Mouse (Mus musculus) limb, embryonic 15.5 days (tissue): ENCODE data around the gene Tm9sf2. TPM values are rescaled to one million over a fixed set of nuclear protein-coding genes. Genes with fewer than 3 reads are reported as not detected.
"Not testable (repeated sequence)": the region's sequence is repeated elsewhere in the genome, so short reads cannot be mapped to it uniquely, and the experiment has no call there.

ENCODE experiments used
- ATAC-seq: fragments of 200-750 bp; cut with Nextera tagmentation; 2 replicates; pipeline ENCODE4 v1.8.0; 2017; ENCODE audit warnings: low read depth, moderate TSS enrichment; ENCODE audit not compliant: insufficient number of reproducible peaks, low FRiP score, low TSS enrichment
- H3K27ac ChIP-seq: fragments of 300-500 bp; sonication (generic); 2 replicates; pipeline ENCODE4 v1.5.1; 2015; ENCODE audit warnings: moderate library complexity, mild to moderate bottlenecking, inconsistent platforms
- H3K27me3 ChIP-seq: fragments of 300-500 bp; sonication (generic); 2 replicates; pipeline ENCODE4 v1.6.1; 2015; ENCODE audit warnings: inconsistent platforms
- H3K36me3 ChIP-seq: fragments of 300-500 bp; sonication (generic); 2 replicates; pipeline ENCODE4 v1.6.1; 2015; ENCODE audit warnings: inconsistent platforms
- H3K4me1 ChIP-seq: fragments of 300-500 bp; sonication (generic); 2 replicates; pipeline ENCODE4 v1.6.1; 2015; ENCODE audit warnings: inconsistent platforms
- H3K4me2 ChIP-seq: fragments of 300-500 bp; sonication (generic); 2 replicates; pipeline ENCODE4 v1.6.1; 2015; ENCODE audit warnings: mild to moderate bottlenecking, inconsistent platforms
- H3K4me3 ChIP-seq: fragments of 300-500 bp; sonication (generic); 2 replicates; pipeline ENCODE4 v1.5.1; 2015; ENCODE audit warnings: mild to moderate bottlenecking, inconsistent platforms
- H3K9ac ChIP-seq: fragments of 300-500 bp; sonication (generic); 2 replicates; pipeline ENCODE4 v1.6.1; 2015; ENCODE audit warnings: inconsistent platforms
- H3K9me3 ChIP-seq: fragments of 300-500 bp; sonication (generic); 2 replicates; pipeline ENCODE4 v1.6.1; 2016; ENCODE audit warnings: inconsistent platforms
- WGBS: fragments of 180-500 bp; shearing (Covaris S2); methylation state at CpG from one replicate; pipeline ENCODE4 v1.1.7; 2015; 5-methylcytosine and 5-hydroxymethylcytosine counted together
- polyA plus RNA-seq: library from polyadenylated mRNA; unstranded; fragments of >200 nt; fragmentation: Nextera tagmentation; extraction: Ambion mirVana; gene quantifications from 2 replicates; pipeline ENCODE4 v1.2.1, GENCODE M21; 2015

The Tm9sf2 gene
- polyA plus RNA-seq, 1 experiment from 2014 or later: 169 TPM

DNA sequence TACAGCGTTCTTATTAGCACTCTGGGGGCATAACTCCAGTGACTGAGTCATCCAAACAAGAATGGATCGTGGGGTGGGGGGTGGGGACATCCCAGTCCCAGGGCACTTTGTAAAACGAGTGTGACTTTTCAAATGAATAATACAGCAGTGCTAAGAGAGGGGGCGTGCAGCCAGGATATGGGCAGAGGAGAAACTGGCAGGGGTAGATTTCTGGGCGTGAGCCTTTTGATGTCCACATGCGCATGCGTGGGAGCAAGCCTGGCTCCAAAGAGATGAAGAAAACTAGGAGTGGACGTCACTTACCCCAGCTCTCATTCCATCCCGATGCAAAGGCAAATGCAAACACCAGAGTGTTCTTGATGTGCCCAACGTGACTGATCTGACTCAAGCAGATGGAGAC is 32.5 kb upstream of the Tm9sf2 start:
- Histone ChIP-seq H3K4me3 (no peak overlapping the region), H3K4me2 (no peak overlapping the region), H3K27me3 (no peaks in the 10 kb centered on the region), H3K9me3 (no peaks in the 10 kb centered on the region), H3K36me3 (no peaks in the 10 kb centered on the region), H3K27ac (no peak overlapping the region), H3K9ac (no peak overlapping the region), H3K4me1 (no peaks in the 10 kb centered on the region)
- 75% methylated on average over 10 of the region's 10 CpGs for WGBS
- no peak for ATAC-seq

DNA sequence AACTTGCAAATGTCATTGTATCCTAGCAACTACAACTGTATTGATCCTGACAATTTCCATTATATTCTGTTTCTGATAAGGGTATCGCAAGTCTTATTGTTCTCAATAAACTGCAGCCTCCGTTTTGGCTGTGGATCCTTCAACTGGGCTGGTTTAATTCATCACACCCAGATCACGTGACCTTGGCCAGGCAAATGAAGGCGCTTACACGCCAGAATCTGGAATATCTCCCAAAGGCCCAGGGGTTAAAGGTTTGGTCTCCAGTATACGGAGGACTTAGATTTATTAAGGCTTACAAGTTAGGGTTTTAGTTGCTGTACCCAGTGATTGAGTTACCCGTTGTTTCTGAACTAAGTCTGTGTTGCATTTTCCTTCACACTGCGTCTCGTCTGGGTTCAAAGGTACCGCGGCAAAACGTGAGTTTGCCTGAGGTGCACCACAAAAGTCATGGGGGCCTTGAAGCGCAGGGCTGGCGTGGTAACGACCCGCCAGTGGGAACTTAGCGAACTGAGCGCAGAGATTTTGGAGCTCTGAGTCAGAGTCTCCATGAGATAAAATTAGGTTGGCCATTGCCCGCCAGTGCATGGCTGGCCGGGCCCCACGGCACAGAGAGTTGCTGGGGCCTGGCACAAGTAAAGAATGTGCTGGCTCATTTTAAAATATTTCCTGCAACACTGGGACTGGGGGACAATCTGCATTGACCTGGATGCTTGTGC is 31.2 kb upstream of the Tm9sf2 start:
- no peaks in the 10 kb centered on the region for H3K27me3 ChIP-seq
- H3K36me3 ChIP-seq: no peaks in the 10 kb centered on the region
- 80% methylated on average over 21 of the region's 21 CpGs for WGBS
- no peaks in the 10 kb centered on the region for H3K9me3 ChIP-seq
- no peaks in the 10 kb centered on the region for H3K4me1 ChIP-seq
- no peak for ATAC-seq
- H3K27ac ChIP-seq: no peak overlapping the region
- H3K9ac ChIP-seq: no peak overlapping the region
- no peak overlapping the region for H3K4me2 ChIP-seq
- H3K4me3 ChIP-seq: no peak overlapping the region

DNA sequence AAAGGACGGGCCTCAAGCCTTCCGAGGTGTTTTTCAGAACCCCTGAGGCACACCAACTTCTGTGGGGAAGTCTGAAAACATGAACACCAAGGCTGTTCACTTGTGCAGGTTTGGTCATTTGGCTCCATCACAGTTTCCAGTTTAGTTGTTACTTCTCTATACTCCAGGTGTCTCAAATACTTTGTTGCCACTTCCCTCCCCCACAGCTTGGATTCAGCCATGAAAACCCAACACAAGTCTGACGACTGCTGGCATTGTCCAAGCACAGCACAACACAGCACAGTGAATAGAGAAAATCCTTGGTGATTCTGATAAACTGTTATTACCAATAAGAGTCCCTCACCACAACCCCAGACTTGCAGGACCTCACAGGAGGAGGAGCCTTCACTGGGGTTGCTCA is 29.8 kb upstream of the Tm9sf2 start:
- Histone ChIP-seq H3K4me1 (no peaks in the 10 kb centered on the region), H3K4me3 (no peak overlapping the region), H3K4me2 (no peak overlapping the region), H3K27me3 (no peaks in the 10 kb centered on the region), H3K36me3 (no peaks in the 10 kb centered on the region), H3K9me3 (no peaks in the 10 kb centered on the region), H3K27ac (no peak overlapping the region), H3K9ac (no peak overlapping the region)
- WGBS: 71% methylated on average over 3 of the region's 3 CpGs
- ATAC-seq: no peak

DNA sequence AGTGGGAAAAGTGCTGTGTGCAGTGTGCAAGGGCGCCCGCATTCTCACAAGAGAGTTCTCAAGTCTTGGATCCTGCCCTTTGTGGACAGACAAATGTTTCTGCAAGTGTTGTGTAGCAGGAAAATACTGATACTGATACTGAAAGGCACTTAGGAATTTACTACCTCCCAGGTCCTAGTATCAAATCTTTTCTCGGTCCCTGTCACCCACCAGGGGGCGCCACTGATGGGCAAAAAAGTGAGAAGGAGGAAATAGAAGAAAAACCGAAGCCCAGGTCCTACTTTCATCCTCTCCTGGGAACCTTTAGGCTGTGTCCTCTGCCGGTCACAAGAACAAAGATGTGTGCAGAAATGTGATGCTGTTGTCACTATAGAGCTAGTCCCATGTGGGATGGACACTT is 27.4 kb upstream of the Tm9sf2 start:
- no peak for ATAC-seq
- no peaks in the 10 kb centered on the region for H3K36me3 ChIP-seq
- H3K9ac ChIP-seq: no peak overlapping the region
- WGBS: 48% methylated on average over 6 of the region's 6 CpGs
- no peak overlapping the region for H3K4me2 ChIP-seq
- H3K27ac ChIP-seq: no peak overlapping the region
- H3K4me1 ChIP-seq: no peaks in the 10 kb centered on the region
- no peak overlapping the region for H3K4me3 ChIP-seq
- no peaks in the 10 kb centered on the region for H3K27me3 ChIP-seq
- no peaks in the 10 kb centered on the region for H3K9me3 ChIP-seq

DNA sequence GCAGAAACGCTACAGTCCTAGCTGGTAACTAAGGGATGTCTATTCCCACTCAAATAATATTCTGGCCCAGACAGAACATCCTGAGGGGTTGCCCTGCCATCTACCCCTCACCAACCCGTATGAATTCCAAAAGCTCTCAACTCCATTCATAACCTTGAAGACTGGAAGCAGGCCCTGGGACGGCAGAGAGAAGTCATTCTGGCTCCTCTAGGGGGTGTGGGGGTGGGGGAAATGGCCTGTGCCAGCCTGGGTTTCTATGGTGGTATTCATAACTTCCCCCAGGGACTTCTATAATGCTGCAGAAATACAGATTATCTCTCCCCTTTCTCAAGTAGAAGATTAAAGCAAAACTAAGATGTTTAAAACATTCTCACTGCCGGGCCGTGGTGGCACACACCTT is 26.9 kb upstream of the Tm9sf2 start:
- Histone ChIP-seq H3K4me3 (no peak overlapping the region), H3K36me3 (no peaks in the 10 kb centered on the region), H3K27me3 (no peaks in the 10 kb centered on the region), H3K4me1 (no peaks in the 10 kb centered on the region), H3K9me3 (no peaks in the 10 kb centered on the region), H3K27ac (no peak overlapping the region), H3K9ac (no peak overlapping the region), H3K4me2 (no peak overlapping the region)
- ATAC-seq: no peak
- 77% methylated on average over 5 of the region's 5 CpGs for WGBS

DNA sequence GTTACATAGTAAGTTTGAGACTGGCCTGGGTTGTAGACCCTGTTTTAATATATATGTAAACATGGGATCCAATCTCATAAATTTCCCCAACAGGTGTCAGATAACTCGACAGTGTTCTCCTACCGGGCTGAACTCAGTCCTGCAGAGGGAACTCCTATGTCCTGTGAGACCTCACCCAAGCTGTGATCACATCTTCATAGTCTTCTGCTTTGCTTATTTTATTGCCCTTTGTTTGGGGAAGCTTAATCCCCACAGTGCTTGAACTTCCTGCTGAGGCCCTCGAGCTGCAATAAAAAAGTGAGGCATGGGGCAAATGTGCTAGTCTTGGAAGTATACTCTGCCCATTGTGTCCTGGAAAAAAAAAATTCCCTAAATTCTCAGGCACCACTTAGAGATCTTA is 25.5 kb upstream of the Tm9sf2 start:
- 18% methylated on average over 3 of the region's 3 CpGs for WGBS
- Histone ChIP-seq H3K4me3 (no peak overlapping the region), H3K9ac (no peak overlapping the region), H3K4me2 (no peak overlapping the region), H3K27ac (no peak overlapping the region), H3K36me3 (no peaks in the 10 kb centered on the region), H3K4me1 (no peaks in the 10 kb centered on the region), H3K27me3 (no peaks in the 10 kb centered on the region), H3K9me3 (no peaks in the 10 kb centered on the region)
- no peak for ATAC-seq

DNA sequence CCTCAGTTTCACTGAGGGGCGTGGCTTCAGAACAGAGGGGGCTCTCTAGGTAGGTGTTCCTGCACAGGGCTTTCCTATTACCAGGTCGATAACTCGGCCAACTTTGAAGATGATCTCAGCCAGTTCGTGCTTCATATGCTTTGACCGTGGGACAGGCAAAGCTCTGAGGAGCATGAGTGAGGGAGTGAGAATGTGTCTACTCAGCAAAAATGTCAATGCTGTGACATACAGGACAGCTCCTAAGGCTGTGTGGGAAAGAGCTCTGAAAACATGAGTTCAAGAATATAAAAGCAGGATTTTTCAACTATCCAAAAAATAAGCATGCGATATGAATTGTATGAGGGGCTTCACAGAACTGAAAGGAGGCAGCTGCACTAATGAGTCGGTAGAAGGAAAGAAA is 23.3 kb upstream of the Tm9sf2 start:
- no peak overlapping the region for H3K4me3 ChIP-seq
- no peak overlapping the region for H3K4me2 ChIP-seq
- H3K27ac ChIP-seq: no peak overlapping the region
- H3K36me3 ChIP-seq: no peaks in the 10 kb centered on the region
- H3K27me3 ChIP-seq: no peaks in the 10 kb centered on the region
- no peak for ATAC-seq
- no peaks in the 10 kb centered on the region for H3K9me3 ChIP-seq
- no peaks in the 10 kb centered on the region for H3K4me1 ChIP-seq
- 83% methylated on average over 7 of the region's 7 CpGs for WGBS
- no peak overlapping the region for H3K9ac ChIP-seq

DNA sequence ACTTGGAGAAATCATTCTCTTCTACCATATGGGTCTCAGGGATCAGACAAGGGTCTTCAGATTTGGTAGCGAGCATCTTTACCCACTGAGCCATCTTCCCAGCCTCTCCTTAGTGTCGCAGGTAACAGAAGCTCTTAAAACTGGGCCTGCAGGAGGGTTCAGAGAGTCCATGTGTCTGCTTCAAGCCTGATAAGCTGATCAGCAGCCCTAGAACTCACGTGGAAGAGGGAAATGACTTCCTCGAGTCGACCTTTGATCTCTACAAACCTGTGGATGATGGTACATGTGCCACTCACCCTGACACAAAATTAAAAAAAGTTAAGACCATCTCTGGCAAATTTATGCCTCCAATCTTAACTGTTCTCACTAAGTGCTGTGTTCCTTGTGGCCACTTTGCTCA is 18.9 kb upstream of the Tm9sf2 start:
- Histone ChIP-seq H3K4me3 (no peak overlapping the region), H3K4me2 (no peak overlapping the region), H3K9me3 (no peaks in the 10 kb centered on the region), H3K9ac (no peak overlapping the region), H3K36me3 (no peaks in the 10 kb centered on the region), H3K4me1 (no peaks in the 10 kb centered on the region), H3K27me3 (no peaks in the 10 kb centered on the region), H3K27ac (no peak overlapping the region)
- 75% methylated on average over 5 of the region's 5 CpGs for WGBS
- no peak for ATAC-seq

DNA sequence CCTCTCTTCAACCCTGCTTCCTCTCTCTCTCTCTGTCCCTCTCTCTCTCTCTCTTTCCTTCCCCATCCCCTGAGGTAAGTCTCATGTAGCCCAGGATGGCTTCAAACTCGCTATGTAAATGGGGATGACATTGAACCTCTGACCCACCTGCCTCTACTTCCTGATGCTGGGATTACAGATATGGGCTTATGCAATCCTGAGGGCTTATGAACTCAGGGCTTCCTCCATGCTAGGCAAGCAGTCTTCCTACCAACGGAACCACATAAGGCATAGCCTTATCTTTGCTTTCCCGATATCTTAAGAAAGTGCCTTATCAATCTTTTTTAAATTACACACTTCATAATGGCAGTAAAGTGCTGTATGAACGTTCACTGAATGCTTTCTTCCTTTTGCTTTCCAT is 14.5 kb upstream of the Tm9sf2 start:
- WGBS: 76% methylated on average over 4 of the region's 4 CpGs
- ATAC-seq: no peak

DNA sequence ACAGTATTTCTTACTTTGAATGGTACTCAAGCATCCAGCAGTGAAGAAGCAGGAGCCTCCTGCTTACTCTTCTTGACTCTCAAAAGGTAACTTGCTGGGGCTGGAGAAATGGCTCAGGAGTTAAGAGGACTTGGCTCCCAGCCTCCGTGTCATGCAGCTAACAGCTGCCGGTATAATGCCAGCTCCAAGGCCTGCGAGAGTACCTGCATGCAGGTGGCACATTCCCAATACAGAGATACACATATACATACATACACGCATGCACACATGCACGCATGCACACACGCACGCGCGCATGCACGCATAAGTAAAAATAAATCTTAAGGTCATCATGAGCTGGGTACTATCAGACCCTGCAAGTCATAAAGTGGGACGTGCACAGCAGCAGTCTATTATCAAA is 10.5 kb upstream of the Tm9sf2 start:
- H3K4me3 ChIP-seq: no peak overlapping the region
- H3K4me2 ChIP-seq: no peak overlapping the region
- H3K27ac ChIP-seq: no peak overlapping the region
- no peaks in the 10 kb centered on the region for H3K36me3 ChIP-seq
- no peaks in the 10 kb centered on the region for H3K9me3 ChIP-seq
- no peak for ATAC-seq
- H3K9ac ChIP-seq: no peak overlapping the region
- no peaks in the 10 kb centered on the region for H3K4me1 ChIP-seq
- WGBS: 95% methylated on average over 11 of the region's 11 CpGs
- H3K27me3 ChIP-seq: no peaks in the 10 kb centered on the region

More for the DNA sequence above, 14.5 kb upstream of the Tm9sf2 start:
- Histone ChIP-seq H3K9me3 (no peaks in the 10 kb centered on the region), H3K4me3 (no peak overlapping the region), H3K27me3 (no peaks in the 10 kb centered on the region), H3K27ac (no peak overlapping the region), H3K36me3 (no peaks in the 10 kb centered on the region), H3K4me2 (no peak overlapping the region), H3K9ac (no peak overlapping the region), H3K4me1 (no peaks in the 10 kb centered on the region)

DNA sequence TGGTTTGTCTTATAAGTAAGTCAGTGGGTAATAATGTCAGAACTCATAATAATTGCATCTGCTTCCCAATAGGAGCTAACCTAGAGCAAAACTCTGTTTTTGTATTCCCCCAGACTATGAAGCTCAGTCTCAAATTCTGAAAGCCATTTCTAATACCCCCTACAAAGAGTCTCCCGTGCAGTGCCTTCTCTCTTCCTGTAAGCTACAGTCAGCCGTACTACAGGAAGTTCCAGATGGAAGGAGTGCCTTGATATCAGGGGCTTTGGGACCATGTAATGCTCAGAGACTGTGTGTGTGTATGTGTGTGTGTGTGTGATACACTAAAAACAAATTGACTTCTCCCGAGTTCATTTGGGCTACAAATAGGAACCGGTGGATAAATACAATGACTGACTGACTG is 7.3 kb upstream of the Tm9sf2 start:
- Histone ChIP-seq H3K27ac (no peak overlapping the region), H3K4me2 (no peak overlapping the region), H3K4me3 (no peak overlapping the region), H3K9ac (no peak overlapping the region), H3K36me3 (no peaks in the 10 kb centered on the region), H3K4me1 (no peaks in the 10 kb centered on the region), H3K27me3 (no peaks in the 10 kb centered on the region), H3K9me3 (no peaks in the 10 kb centered on the region)
- 74% methylated on average over 4 of the region's 4 CpGs for WGBS
- ATAC-seq: no peak

DNA sequence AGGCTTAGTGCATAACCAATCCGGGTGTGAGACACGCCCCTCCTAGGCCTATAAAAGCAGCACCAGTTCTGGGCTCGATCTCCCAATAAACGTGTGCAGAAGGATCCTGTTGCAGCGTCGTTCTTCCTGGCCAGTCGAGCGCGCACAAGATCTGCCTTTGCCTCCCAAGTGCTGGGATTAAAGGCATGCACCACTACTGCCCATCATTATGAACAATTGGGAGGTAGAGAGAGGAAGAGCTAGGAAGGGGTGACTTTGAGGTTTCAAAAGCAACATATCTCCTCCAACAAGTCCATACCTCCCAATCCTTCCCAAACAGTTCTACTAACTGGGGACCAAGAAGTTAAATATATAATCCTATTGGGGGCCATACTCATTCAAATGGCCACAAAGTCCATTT is 4.9 kb upstream of the Tm9sf2 start:
- not testable (repeated sequence) for ATAC-seq, H3K9ac ChIP-seq, H3K36me3 ChIP-seq, H3K9me3 ChIP-seq, H3K4me2 ChIP-seq, H3K27me3 ChIP-seq, H3K27ac ChIP-seq, H3K4me3 ChIP-seq
- peaks cover 14% of the 10 kb centered on the region for H3K4me1 ChIP-seq
- WGBS: 84% methylated on average over 9 of the region's 9 CpGs

DNA sequence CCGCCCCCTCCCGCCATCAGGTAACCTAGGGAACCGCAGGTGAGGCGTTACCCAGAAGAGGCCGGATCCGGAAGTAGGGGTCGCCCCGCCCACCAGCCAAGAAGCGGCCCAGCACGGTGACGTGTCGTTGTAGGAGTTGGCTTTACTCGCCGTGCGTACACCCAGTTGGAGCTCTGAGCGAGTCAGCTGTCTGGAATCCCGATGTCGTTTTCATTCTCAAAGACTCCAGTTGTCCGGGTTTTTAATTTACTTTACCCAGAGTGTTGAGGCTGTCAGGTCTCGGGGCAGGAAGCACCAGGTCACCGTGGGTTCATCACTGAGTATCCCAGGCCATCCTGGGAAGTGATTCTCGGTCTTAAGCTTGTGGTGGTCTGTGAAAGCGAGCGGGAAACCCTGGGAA is 2.0 kb upstream of the Tm9sf2 start:
- 1% methylated on average over 24 of the region's 24 CpGs for WGBS
- ATAC-seq: peak; percentile 93
- H3K4me2 ChIP-seq: peak overlapping the region; percentile 62
- no peaks in the 10 kb centered on the region for H3K27me3 ChIP-seq
- no peaks in the 10 kb centered on the region for H3K9me3 ChIP-seq
- H3K4me1 ChIP-seq: peaks cover 28% of the 10 kb centered on the region
- H3K9ac ChIP-seq: peak overlapping the region; percentile 29; the same call in 1 of the 2 replicates
- H3K36me3 ChIP-seq: no peaks in the 10 kb centered on the region
- peak overlapping the region; percentile 40 for H3K4me3 ChIP-seq
- H3K27ac ChIP-seq: peak overlapping the region; percentile 96
